Mouse (Mus musculus) embryonic stem cell, embryonic (primary cell): ENCODE measurements at regions not wholly inside any gene's neighbourhood (a gene's known extent, or its start where the extent isn't known, plus 50 kb on each side); places are given as distances from the start of the nearest gene placed in this dataset.

Source experiments
- CTCF ChIA-PET, 4 experiments: fragments of 300-600 bp in 2 of 4; fragments of 350-600 bp in 2 of 4; sonication (Branson Sonifier 250); formaldehyde crosslinking; loops; one replicate each; lab custom pipeline; 2022; ENCODE audit warnings: inconsistent platforms in 2 of 4; lab: Charles Lee
- POLR2A ChIA-PET, 4 experiments: fragments of 300-600 bp in 2 of 4; fragments of 350-600 bp in 2 of 4; sonication (Branson Sonifier 250); formaldehyde crosslinking; loops; one replicate each; lab custom pipeline; 2022; ENCODE audit warnings: antibody characterized with exemption in 4 of 4, inconsistent platforms in 1 of 4; lab: Charles Lee

- POLR2A ChIA-PET: no interaction called here
- CTCF ChIA-PET: no interaction called here
Measured at GRCm38 (mm10) chr13:84378553-84379332, 156.6 kb downstream of the Tmem161b start.

GRCm38 (mm10) chr13:84391554-84391953 is 169.5 kb downstream of the Tmem161b start:
- POLR2A ChIA-PET: no interaction called here
- CTCF ChIA-PET: no interaction called here

- ChIA-PET POLR2A (no interaction called here), CTCF (no interaction called here)
Measured at GRCm38 (mm10) chr13:84398476-84399344, 176.6 kb downstream of the Tmem161b start.

- ChIA-PET POLR2A (interaction anchor here in 1 of 4 experiments (0.7 kb wide), 1 partner anchor 10 kb away, joined by 3 read pairs; no protein-coding TSS in a partner anchor), CTCF (no interaction called here)
Measured at GRCm38 (mm10) chr13:84399345-84400170, 177.5 kb downstream of the Tmem161b start.

- POLR2A ChIA-PET: interaction anchor here in 2 of 4 experiments (0.5 to 0.7 kb wide), 2 partner anchors 24 to 91 kb away, joined by 4 read pairs; no protein-coding TSS in a partner anchor
- CTCF ChIA-PET: no interaction called here
Measured at GRCm38 (mm10) chr13:84401006-84401405, 178.9 kb downstream of the Tmem161b start.

- POLR2A ChIA-PET: no interaction called here
- CTCF ChIA-PET: no interaction called here
Measured at GRCm38 (mm10) chr13:84404566-84405194, 182.6 kb downstream of the Tmem161b start.

GRCm38 (mm10) chr13:84434444-84434843 is 212.3 kb downstream of the Tmem161b start:
- CTCF ChIA-PET: no interaction called here

GRCm38 (mm10) chr13:84437586-84438443 is 215.7 kb downstream of the Tmem161b start:
- ChIA-PET CTCF (no interaction called here), POLR2A (no interaction called here)

More at GRCm38 (mm10) chr13:84434444-84434843, 212.3 kb downstream of the Tmem161b start:
- POLR2A ChIA-PET: interaction anchor here in 1 of 4 experiments (0.7 kb wide), 1 partner anchor 137 kb away, joined by 6 read pairs; no protein-coding TSS in a partner anchor

- POLR2A ChIA-PET: no interaction called here
Measured at GRCm38 (mm10) chr13:84438444-84438766, 216.3 kb downstream of the Tmem161b start.

GRCm38 (mm10) chr13:84448514-84448913 is 226.4 kb downstream of the Tmem161b start:
- CTCF ChIA-PET: no interaction called here
- POLR2A ChIA-PET: no interaction called here

More at GRCm38 (mm10) chr13:84438444-84438766, 216.3 kb downstream of the Tmem161b start:
- CTCF ChIA-PET: no interaction called here

- ChIA-PET POLR2A (no interaction called here), CTCF (no interaction called here)
Measured at GRCm38 (mm10) chr13:84449001-84449551, 227.0 kb downstream of the Tmem161b start.
